Mouse (Mus musculus) cortical plate, adult 2 months (tissue): ENCODE data around the gene Ccni. TPM values are rescaled to one million over a fixed set of nuclear protein-coding genes. Genes with fewer than 3 reads are reported as not detected.
A peak's percentile ranks its signal among the peaks of the same experiment; 100 is the strongest.

Experiments
- H3K27ac ChIP-seq: fragments of 200-500 bp; 2 replicates; pipeline ENCODE4 v1.5.1; 2012; ENCODE audit warnings: low read length, control low read depth, inconsistent platforms; ENCODE audit not compliant: insufficient read depth
- H3K4me1 ChIP-seq: fragments of 200-500 bp; 2 replicates; pipeline ENCODE4 v1.6.1; 2011; ENCODE audit warnings: low read length; ENCODE audit not compliant: control insufficient read depth, insufficient read depth
- H3K4me3 ChIP-seq: fragments of 200-500 bp; 2 replicates; pipeline ENCODE4 v1.5.1; 2011; ENCODE audit warnings: mild to moderate bottlenecking, low read length, control low read depth; ENCODE audit not compliant: insufficient read depth
- CTCF ChIP-seq: fragments of 200-500 bp; IDR thresholded peaks from 2 replicates; pipeline ENCODE4 v1.5.1; 2011; ENCODE audit warnings: mild to moderate bottlenecking, control low read depth, low read length; ENCODE audit not compliant: insufficient read depth; ENCODE audit errors: extremely low read depth
- POLR2A ChIP-seq: fragments of 200-500 bp; IDR thresholded peaks from 2 replicates; pipeline ENCODE4 v1.6.1; 2011; ENCODE audit warnings: mild to moderate bottlenecking, low read length, control low read depth; ENCODE audit not compliant: insufficient read depth; ENCODE audit errors: extremely low read depth
- polyA plus RNA-seq: library from polyadenylated mRNA; depleted of rRNA; stranded (reverse); fragments of >200 nt; gene quantifications from 2 replicates; pipeline ENCODE4 v1.2.3, GENCODE M21; 2012; rRNA removed

Ccni gene
- polyA plus RNA-seq, 1 experiment: 174 TPM

- Histone ChIP-seq H3K27ac (no peak overlapping the region), H3K4me3 (no peak overlapping the region), H3K4me1 (peaks cover 8% of the 10 kb centered on the region; the same call in 1 of the 2 replicates)
- TF ChIP-seq CTCF: no peak
- no peak for TF ChIP-seq POLR2A
These were observed 62.8 kb downstream of the Ccni start for GRCm38 (mm10) chr5:93143360-93144091.

- TF ChIP-seq POLR2A (no peak), CTCF (no peak)
- Histone ChIP-seq H3K4me3 (no peak overlapping the region), H3K4me1 (peaks cover 9% of the 10 kb centered on the region; the same call in 1 of the 2 replicates), H3K27ac (no peak overlapping the region)
These were observed 65.5 kb downstream of the Ccni start for GRCm38 (mm10) chr5:93140747-93141146.

GRCm38 (mm10) chr5:93139350-93139749, 66.9 kb downstream of the Ccni start:
- TF ChIP-seq POLR2A: no peak
- TF ChIP-seq CTCF: no peak

GRCm38 (mm10) chr5:93136956-93137586, 69.2 kb downstream of the Ccni start:
- no peak overlapping the region for H3K4me3 ChIP-seq
- H3K4me1 ChIP-seq: peaks cover 12% of the 10 kb centered on the region
- TF ChIP-seq CTCF: no peak
- no peak for TF ChIP-seq POLR2A
- H3K27ac ChIP-seq: peak overlapping the region; percentile 27; the same call in 1 of the 2 replicates

More at GRCm38 (mm10) chr5:93139350-93139749, 66.9 kb downstream of the Ccni start:
- Histone ChIP-seq H3K27ac (no peak overlapping the region), H3K4me3 (no peak overlapping the region), H3K4me1 (peaks cover 6% of the 10 kb centered on the region; the same call in 1 of the 2 replicates)

DNA sequence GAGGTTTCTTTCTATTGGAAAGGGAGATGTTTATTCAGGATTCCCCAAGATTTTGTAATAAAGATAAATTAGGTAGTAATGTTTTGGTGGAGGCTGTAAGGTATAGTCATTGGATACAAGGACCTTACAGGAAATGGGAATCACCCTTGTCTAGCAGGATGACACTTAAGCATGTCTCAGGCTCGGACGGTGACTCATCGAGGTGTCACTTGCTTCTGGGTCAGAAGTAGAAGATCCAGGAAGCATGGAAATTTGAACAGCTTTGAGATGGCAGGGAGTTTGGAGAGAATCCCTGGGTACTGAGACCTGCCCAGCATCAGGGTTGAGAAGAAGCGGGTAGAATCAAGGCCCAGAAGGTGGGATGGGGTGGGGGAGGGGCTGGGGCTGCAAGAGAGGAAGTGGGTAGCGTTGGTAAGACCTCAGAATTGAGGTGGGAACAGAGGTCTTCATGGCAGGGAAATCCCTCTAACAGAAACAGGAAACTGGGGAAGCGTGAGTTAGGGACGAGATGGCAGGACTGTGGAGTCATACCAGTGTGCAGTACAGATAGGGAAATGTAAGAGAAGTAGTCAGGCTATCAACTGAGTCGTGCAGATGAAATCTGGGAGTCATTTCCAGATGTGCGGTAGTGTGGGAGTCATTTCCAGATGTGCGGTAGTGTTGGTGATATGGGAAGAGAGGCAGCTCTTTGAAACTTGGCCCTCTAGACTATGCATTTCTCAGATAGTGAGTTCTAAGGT, 70.8 kb downstream of the Ccni start:
- Histone ChIP-seq H3K27ac (no peak overlapping the region), H3K4me3 (no peak overlapping the region), H3K4me1 (peaks cover 19% of the 10 kb centered on the region)
- no peak for TF ChIP-seq CTCF
- no peak for TF ChIP-seq POLR2A

DNA sequence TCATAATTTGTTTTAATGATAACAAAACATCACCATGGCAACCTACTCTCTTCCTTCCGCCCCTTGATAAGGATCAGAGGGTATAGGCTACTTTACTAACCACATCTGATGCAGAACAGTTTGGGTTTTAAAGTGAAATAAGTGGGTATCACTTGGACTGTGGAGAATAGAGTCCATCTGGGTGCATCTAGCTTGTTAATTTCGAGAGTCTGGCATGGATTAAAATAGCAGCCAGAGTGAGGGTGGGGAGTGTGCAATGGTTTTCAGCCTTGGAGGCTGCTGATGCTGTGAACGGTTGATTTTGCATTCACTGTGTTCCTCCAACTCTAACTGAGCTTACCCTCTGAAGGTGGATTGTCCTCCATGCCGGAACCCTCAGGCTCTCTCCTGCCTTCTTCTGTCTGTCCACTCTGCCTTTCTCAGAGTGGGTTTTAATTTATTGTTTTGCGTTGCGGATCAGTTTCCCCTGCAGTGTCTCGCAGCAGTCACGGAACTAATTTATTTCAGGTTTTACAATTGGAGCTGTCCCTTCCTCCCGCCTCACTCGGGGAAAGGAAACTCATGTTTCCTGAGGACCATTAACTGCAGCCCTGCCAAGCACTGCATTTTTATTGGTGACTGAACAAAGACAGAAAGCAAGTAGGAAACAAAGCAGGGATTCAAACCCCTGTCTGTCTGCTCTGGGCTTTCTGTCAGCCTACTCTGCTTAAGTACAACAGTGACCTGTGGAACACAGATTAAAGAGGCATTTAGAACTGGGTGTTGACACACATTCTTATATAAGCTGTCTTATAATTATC, 72.7 kb downstream of the Ccni start:
- no peak for TF ChIP-seq CTCF
- no peak for TF ChIP-seq POLR2A
- Histone ChIP-seq H3K27ac (peak overlapping the region; percentile 11; the same call in 1 of the 2 replicates), H3K4me3 (no peak overlapping the region), H3K4me1 (peaks cover 23% of the 10 kb centered on the region)

Other genes with a start within 250 kb of the Ccni start
- gene Sowahb, start 161.5 kb downstream of the Ccni start, polyA plus RNA-seq: 10.5 and 11.8 TPM in 2 replicates
- gene Sept11, start 113.1 kb downstream of the Ccni start, polyA plus RNA-seq: 137 and 146 TPM in 2 replicates
- 0.45 TPM in 1 of 2 replicates, not detected in the other for gene 2010109A12Rik, start within 50 bp of the Ccni start, polyA plus RNA-seq
- gene Ccng2, start 60.8 kb upstream of the Ccni start, polyA plus RNA-seq: 34.0 and 35.1 TPM in 2 replicates